Mouse (Mus musculus) CH12.LX (cell line): ENCODE measurements at regions not wholly inside any gene's neighbourhood (a gene's known extent, or its start where the extent isn't known, plus 50 kb on each side); places are given as distances from the start of the nearest gene placed in this dataset.

Experiments
- ELF1 ChIP-seq: IDR thresholded peaks from 2 replicates; pipeline ENCODE4 v1.6.1; 2014; ENCODE audit warnings: low read depth, mild to moderate bottlenecking, inconsistent platforms, low read length, improper control_type of control experiment
- EP300 ChIP-seq: IDR thresholded peaks from 2 replicates; pipeline ENCODE4 v1.6.1; 2011; ENCODE audit warnings: low read length, improper control_type of control experiment
- MEF2A ChIP-seq: IDR thresholded peaks from 2 replicates; pipeline ENCODE4 v1.6.1; 2014; ENCODE audit warnings: low read depth, mild to moderate bottlenecking, inconsistent platforms, low read length, improper control_type of control experiment, borderline replicate concordance
- POLR2A ChIP-seq: IDR thresholded peaks from 2 replicates; pipeline ENCODE4 v1.6.1; 2011; ENCODE audit warnings: low read depth, mild to moderate bottlenecking, improper control_type of control experiment, low read length
- USF2 ChIP-seq: conservative IDR thresholded peaks from 2 replicates; pipeline ENCODE4 v1.6.1; 2011; ENCODE audit warnings: low read depth, low read length, improper control_type of control experiment
- ZC3H11A ChIP-seq: IDR thresholded peaks from 2 replicates; pipeline ENCODE4 v1.6.1; 2012; ENCODE audit warnings: low read depth, mild to moderate bottlenecking, inconsistent platforms, low read length, improper control_type of control experiment
- ZMIZ1 ChIP-seq: IDR thresholded peaks from 2 replicates; pipeline ENCODE4 v1.6.1; 2012; ENCODE audit warnings: low read depth, mild to moderate bottlenecking, inconsistent platforms, low read length, improper control_type of control experiment

DNA sequence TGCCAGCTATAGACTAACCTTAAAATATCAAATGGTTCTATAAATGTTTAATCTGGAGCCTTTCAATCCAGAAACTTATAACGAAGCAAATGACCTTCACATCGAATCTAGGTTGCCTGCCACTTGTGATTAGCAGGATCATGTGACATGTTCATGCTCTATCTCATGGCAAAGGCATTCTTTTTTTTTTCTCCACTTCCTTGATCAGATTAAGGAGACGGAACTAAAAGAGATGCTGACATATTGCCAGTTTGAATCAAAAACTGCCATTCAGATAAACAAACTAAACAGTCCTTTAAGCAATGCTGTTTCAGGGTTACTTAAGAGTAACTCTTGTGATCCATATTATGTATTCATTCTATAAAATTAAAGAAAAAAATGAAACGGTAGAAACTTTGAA, 579.2 kb upstream of the Pkdcc start:
- TF ChIP-seq USF2 (no peak), POLR2A (no peak), ZMIZ1 (no peak), MEF2A (no peak), ZC3H11A (no peak), ELF1 (no peak), EP300 (no peak)
